Mouse (Mus musculus) spleen, adult 2 months (tissue): ENCODE data around the gene Adcyap1r1.

Experiments used
- CTCF ChIP-seq: fragments of 200-500 bp; IDR thresholded peaks from 2 replicates; pipeline ENCODE4 v1.5.1; 2011; ENCODE audit warnings: mild to moderate bottlenecking, inconsistent platforms; ENCODE audit not compliant: insufficient read depth, insufficient read length, insufficient replicate concordance; ENCODE audit errors: extremely low read depth
- POLR2A ChIP-seq: fragments of 200-500 bp; IDR thresholded peaks from 2 replicates; pipeline ENCODE4 v1.6.1; 2011; ENCODE audit warnings: low read depth, low read length, inconsistent platforms

GRCm38 (mm10) chr6:55404421-55404990 lies 47.3 kb upstream of the Adcyap1r1 start:
- no peak for TF ChIP-seq CTCF
- no peak for TF ChIP-seq POLR2A
